Mouse (Mus musculus) heart, adult 8-10 months (tissue): ENCODE data around the gene Cecr2. TPM values are rescaled to one million over a fixed set of nuclear protein-coding genes. Genes with fewer than 3 reads are reported as not detected.
"Not testable (repeated sequence)": the region's sequence is repeated elsewhere in the genome, so short reads cannot be mapped to it uniquely, and the experiment has no call there.

Source experiments
- DNase-seq: peaks from one replicate; pipeline ENCODE4 v3.0.0; 2022; ENCODE audit warnings: low spot score
- total RNA-seq, 4 experiments: library from RNA; stranded (reverse); gene quantifications; 2 replicates each; pipeline ENCODE4 v1.2.4; 2022

Cecr2 gene
- 10 to 100 TPM in 3 of 4 experiments, 1 to 10 TPM in 1; 9.2 to 22.1 (median 14.6) TPM for total RNA-seq

DNA sequence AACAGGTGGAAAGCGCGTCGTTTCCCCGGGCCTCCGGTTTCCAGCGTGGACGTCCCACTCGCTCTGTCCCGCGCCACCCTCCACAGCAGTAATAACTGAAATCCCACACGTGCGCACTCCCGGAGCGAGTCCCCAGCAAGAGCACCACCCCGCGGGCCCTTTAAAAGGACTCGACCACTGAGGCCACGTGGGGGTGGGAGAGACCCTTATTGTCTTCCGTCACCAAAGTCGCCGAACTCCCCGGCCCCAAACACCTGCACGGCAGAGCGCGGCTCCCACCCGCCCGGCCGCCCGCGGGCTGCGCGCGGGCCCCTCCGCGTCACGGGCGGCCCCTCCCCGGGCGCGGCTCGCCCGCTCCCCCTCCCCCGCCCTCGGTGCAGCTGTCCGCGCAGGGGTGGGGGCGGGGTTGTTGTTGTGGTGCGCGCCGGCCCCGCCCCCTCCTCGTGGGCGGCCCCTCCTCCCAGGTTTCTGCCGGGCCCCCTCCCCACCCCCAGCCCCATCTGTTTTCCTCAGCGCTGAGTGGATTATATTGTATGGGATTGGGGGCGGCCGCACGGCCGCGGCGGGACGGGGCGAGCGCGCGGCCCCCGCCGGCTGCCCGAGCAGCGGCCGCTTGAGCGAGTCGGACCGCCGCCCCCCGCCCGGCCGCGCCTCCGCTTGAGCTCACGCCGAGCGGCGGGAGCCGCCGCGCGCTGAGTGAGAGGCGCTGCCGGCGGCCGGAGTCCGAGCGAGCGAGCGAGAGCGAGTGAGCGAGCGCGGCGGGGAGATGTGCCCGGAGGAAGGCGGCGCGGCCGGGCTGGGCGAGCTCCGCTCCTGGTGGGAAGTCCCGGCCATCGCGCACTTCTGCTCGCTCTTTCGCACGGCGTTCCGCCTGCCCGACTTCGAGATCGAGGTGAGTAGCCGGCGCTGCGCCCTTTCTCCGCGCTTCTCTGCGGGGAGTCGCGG lies at the start of gene Cecr2:
Gene Cecr2, plus strand, starts transcription at position 554 of the 945 bp plus-strand sequence.
- peak; percentile 26 for DNase-seq

DNA sequence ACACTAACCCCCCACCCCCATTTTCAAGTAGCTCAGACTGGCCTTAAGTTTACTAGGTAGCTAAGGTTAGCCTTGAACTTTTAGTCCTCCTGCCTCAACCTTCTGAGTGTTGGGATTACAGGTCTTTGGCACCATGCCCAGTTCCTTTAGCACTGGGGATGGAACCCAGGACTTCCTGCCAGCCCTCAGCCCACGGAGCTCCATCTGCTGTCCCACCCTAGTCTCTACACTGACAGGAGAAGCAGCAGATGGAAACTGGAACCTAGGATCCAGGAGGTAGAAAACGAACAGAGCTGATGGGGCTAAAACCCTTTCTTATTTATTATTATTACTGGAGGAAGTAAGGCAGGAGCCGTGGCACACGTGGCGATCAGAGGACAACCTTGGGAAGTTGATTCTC lies 48.6 kb upstream of the Cecr2 start:
- DNase-seq, result no peak

DNA sequence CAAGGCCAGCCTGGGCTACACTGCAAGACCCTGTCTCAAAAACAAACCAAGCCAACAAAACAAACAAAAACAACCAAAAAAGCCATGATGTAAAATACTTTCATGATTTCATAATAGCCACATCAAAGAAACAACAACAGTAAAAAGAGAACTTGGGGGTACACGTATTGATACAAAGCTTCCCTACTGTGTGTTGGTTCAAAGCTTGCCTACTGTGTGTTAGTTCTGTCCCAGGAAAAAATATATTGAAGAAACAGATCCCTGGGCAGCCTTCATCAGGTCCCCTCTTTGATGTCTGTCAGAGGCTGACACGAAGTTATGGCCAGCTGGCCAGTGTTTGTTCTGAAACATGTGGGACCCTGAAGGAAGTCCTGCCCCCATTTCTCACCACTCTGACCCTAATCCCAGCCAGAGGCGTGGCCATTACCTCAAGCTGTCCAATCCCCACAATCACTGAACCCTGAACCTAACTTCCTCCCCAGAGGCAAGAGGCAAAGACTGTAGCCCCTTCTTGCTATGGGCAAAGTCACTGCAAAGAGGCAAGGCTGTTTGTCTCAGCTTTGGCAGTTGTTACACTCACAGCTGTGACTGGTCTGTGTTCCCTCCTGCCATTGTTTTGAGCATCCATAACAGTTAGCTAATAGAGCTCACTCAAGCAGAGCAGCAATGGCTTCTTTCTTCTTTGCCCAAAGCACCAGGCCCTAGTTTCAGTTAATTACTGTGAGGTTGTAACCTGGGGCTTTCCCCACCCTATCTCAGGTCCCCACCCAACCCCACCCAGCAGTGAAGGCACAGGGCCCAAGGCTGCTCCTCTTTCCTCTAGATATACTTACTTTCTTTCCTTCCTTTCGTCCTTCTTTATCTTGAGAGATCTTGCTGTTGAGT lies 47.4 kb upstream of the Cecr2 start:
- no peak for DNase-seq

DNA sequence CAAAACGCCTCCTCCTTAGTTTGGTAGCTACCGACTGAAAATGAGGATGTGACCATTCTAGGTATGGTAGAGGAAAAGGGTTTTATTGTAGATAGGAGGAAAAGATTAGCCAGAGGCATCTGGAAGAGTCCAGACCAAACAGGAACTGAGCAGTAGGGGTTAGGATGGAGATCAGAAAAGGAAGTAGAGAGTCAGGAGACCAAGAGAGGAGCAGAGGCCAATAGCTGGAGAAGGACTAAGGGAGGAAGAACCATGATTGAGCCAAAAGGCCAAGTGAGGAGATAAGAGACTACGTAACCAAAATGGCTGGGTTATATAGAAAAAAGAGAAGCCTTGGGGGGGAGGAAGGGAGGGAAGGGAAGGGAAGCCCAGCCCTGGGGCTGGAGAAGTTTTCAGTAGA lies 46.0 kb upstream of the Cecr2 start:
- no peak for DNase-seq

DNA sequence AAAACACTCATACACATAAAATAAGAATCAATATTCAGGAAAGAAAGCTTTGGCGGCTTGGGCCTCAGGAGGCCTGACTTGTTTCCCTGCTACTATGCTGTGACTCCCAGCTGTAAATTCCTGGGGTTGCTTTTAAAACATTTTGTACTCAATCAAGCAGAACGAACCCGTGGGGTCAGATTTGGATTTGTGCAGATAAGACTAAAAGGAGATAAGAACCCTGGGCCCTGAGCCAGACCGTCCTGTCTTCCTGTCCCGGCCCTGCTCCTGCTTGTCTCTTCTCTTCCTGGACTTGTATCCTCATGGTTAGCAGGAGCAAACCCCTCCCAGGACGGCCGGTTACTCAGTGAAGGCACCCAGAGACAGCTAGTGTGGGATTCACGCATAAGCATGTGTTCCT lies 41.1 kb upstream of the Cecr2 start:
- no peak for DNase-seq

DNA sequence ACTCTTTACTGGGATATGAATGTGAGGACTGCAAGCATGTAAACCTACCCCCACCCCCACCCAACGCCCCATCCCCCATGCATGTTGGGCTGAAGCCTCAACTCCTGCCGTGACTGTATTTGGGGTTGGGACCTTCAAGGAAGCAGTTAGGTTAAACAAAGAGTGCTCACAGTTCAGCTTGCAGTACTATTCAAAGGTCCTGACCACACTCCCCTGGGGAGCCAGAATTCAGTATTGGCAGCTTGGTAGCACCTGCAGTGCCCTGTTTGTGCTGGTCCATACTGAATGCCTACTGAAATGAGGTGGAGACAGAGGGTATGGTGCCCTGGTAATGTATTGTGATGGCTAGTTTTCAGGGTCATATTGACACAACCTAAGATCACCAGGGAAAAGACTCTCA lies 39.1 kb upstream of the Cecr2 start:
- DNase-seq, result no peak

DNA sequence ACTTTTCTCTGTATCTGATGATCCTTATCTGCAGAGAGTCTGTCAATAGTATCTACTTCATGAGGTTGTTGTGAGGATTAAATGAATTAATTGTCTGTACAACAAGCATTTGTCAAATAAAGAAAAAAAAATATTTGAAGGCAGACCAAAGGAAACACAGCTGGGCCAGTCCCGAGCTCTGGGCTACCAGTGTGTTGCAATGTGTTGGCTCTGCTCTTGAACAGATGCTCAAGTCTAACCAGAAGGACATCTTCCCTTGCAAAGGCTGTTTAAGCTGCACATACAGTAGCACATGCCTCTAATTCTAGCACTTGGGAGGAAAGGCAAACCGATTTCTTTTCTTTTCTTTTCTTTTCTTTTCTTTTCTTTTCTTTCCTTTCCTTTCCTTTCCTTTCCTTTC lies 37.2 kb upstream of the Cecr2 start:
- peak; percentile 26 for DNase-seq

DNA sequence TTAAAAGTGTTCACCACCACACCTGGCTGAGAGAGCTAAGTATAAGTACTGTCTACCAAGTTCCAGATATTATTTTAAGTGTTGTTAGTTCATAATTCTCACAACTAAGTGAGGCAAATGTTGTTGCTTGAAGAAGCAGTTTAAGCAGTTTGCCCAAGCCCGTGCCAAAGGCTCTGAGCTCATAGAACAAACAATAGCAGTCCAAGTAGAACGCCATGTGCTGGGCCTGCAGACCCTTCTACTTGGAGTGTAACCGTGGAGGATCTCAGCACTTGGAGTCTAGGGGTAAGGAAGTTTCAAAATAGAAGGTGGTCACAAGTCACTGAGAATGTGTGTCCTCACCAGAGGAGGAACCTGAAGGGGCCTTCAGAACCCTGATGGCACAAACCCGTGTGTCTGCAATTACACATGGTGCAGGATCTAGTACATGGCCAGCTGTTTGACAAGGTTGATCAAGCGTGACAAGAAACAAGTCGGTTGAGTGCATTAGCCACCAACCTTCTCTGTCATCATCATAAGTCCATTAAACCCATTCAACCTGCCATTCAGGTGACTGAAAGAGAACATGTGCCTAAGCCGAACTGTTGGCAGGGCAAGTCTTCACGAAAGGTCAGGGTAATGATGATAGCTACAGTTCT lies 30.7 kb upstream of the Cecr2 start:
- DNase-seq, result no peak

DNA sequence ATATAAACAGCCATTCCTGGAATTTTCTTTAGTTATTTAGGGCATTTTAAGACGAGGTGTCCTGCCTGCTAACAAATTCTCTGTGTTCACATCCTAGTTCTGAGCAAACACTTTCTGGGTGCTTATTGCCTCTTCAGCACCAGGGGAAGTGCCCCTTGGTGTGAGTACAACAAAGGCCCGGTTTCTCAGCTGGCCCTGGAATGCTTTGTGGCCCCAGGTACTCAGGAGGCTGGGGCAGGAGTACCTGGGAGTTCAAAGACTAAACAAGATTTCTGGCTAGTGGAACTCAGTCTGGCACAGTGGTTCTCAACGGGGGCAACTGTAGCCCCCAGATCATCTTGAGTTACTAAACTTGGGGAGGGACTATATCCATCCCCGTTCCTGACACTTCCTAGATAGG lies 26.6 kb upstream of the Cecr2 start:
- no peak for DNase-seq

DNA sequence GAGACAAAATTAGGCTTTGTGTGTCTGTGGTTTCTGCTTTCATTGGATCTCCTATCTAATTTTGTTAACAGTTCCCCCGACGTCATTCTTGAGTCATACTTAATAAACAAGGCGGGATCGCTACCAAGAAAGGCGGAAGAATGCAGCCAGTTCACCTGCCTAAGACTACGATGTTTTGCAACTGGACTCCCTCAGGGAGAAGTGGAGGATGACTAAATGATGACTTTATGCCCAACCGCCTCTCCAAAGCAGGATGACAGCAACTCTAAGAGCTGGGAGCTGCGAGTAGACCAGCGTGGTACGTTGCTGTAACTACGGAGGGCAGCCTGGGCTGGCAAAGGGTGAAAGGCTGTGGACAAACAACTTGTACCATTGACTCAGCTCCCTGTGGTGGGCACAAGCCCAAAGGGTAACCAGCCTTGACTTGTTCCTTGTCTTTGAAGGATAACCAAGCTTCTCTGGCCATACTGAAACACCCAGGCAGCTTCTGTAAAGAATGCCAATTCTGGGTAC lies 24.2 kb upstream of the Cecr2 start:
- no peak for DNase-seq

DNA sequence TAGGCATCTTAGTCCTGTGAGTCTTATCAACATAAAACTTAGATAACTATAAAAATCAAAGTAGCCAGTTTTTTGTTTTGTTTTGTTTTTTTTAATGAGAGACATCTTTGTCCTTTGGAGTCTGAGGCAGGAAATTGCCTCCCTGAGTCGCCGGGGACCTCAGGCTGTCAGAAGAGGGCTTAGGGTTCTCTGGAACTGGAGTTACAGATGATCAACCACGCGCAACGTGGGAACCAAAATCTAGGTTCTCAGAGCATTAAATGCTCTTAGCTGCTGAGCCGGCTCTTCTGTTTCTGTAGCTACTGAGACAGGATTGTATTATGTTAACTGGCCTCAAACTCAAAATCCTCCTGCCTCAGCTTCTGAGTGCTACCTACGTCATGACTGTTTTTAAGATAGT lies 22.4 kb upstream of the Cecr2 start:
- DNase-seq, result no peak

DNA sequence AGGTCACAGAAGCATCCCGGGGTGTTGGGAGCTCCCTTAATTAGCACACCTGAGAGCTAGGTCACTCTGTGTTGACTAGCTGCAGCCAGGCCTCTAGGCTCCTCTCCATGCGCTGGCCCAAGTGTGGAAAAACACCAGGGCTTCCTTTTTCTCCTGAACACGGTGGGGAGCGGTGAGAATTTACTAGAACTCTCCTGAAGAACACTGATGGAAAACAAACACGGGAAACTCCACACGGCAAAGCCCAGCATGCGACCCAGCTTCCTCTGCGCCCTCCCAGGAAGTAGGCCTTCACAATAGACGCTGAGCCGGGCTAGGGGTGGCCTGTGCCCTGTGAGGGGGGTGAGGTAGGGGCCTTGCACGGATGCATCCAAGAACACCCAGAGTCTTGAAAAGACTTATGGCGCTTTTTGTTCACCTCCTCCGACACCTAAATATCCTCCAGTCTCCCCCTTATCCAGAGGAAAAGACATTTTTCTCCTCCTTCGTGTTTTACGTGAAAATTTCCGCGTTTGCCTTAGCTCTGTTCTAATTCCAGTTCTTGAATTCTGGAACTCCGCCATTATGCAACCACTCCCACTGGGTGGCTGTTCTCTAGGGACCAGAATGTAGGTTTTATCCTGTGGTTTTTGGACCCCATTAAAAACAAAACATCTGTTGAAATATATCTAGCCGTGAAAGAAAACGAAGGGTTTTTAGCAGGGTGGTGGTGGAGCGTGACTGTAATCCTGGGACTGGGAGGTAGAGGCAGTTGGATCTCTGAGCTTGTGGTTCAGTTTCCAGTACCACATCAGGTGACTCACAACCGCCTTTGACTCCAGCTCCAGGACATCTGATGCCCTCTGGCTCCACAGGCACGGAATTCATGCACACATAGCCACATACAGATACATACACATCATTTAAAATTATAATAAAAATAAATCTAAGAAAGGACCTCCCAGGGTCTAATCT lies 21.5 kb upstream of the Cecr2 start:
- peak; percentile 81 for DNase-seq

DNA sequence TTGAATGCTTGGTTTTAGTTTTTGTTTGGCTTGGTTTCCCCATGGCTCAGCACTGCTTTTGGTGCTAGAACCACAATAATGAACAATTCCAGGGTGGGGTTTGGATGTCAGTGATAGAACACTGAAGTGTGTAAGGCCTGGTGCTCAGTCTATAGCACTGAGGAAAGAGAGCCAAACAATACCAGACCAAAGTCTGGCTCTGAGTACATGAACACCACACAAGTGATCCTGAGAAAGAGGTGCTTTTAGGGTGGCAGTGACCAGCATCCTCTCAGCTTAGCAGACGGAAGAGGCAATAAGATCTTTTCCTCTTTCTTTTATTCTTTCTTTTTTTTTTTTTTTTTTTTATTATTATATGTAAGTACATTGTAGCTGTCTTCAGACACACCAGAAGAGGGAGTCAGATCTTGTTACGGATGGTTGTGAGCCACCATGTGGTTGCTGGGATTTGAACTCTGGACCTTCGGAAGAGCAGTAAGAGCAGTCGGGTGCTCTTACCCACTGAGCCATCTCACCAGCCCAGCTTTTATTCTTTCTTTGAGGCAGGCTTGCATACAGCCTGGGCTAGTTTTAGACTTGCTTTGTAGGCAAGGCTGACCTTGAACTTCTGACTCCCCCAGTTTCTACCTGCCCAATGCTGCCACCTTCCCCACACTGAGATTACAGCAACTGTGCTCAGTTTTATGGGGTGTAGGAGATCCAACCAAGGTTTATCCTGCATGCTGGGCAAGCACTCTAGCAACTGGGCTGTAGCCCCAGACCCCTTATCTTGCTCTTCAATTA lies 18.7 kb upstream of the Cecr2 start:
- not testable (repeated sequence) for DNase-seq

DNA sequence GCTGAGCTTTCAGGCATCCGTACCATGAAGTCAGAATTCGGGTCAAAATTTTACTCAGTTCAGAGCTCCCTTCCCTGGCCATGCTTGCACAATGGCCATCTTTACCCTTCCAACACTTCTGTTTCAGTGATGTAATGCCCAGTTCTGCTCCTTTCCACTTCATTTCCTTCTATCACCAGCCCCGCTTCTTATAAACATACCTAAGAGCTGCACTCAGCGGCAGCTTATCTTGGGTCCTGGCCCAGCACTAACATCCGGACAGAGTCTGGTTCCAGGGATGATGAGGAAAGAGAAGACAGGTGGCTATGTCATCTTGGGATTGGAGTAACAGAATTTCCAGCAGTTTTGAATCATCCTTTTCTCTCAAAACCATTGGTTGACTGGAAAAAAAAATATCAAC lies 18.0 kb upstream of the Cecr2 start:
- DNase-seq, result peak; percentile 51

DNA sequence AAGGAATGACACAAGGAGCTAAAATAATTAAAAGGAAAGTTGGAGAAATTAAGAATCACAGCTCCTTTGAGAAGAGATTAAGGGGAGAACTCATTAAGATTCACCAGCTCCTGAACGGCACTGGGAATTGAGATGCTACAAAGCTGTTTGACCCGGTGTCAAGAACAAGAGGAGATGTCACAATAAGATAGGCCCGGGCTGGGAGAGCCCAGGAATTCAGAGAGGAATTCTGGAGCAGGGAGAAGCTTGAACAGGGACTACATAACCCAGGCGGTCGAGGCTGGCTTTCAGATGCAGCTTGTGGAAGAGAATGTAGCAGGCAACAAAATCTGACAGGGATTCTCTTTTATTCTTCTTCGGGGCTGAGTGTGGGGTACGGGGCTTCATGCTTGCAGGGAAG lies 13.5 kb upstream of the Cecr2 start:
- no peak for DNase-seq

DNA sequence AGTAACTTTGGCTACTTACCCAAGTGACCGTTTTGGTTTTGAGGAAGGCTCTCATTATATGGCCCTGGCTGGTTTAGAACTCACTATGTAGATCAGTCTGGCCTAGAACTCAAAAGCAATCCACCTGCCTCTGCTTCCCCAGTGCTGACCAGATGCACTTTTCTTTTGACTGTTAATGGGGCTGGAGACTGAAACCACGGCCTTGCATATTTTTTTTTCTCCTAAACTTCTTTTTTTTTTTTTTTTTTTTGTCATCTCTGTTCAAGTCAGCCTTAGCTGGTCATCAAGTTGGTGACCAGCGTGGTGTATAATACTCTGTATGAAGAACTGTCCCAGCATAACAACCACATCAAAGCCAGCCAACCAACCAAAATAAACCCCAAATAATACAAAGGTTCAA lies 10.5 kb upstream of the Cecr2 start:
- no peak for DNase-seq

DNA sequence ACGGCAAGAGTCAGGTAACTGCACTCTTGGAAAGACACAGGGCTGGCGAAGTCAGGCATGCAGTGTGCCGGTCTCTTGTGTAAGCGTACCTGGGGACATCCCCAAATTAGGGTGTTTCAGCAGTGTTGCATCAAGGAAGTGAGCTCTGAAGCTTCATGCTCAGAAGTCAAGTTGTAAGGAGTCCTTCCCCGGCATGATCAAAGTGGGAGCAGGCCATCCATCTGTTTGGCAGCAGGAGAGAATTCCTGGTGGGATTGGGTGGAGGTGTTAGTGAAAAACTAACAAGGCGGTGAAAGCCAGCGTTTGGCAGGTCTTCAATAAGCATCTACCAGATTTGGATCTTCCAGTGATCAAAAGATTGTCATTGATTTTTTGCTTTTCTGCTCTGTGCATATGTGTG lies 7.3 kb upstream of the Cecr2 start:
- no peak for DNase-seq

DNA sequence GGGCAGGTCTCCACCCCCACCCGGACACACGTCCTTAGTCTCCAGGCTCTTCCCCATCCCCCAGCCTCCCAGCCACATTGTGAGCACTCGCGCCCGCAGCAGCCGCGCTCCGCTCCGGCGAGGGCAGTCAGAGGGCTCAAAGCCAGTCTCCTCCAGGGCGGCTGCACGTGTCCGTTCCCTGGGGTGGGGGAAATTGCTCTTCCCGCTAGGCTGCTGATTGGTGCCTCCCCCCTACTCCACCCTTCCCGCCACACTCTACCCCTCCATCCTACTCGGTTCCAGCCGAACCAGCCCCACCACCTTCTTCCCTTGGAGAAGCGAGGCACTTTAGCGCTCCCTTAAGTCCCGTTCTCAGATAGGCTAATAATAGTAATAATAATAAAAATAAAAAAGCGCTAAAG lies 754 bp upstream of the Cecr2 start:
- peak; percentile 77 for DNase-seq

DNA sequence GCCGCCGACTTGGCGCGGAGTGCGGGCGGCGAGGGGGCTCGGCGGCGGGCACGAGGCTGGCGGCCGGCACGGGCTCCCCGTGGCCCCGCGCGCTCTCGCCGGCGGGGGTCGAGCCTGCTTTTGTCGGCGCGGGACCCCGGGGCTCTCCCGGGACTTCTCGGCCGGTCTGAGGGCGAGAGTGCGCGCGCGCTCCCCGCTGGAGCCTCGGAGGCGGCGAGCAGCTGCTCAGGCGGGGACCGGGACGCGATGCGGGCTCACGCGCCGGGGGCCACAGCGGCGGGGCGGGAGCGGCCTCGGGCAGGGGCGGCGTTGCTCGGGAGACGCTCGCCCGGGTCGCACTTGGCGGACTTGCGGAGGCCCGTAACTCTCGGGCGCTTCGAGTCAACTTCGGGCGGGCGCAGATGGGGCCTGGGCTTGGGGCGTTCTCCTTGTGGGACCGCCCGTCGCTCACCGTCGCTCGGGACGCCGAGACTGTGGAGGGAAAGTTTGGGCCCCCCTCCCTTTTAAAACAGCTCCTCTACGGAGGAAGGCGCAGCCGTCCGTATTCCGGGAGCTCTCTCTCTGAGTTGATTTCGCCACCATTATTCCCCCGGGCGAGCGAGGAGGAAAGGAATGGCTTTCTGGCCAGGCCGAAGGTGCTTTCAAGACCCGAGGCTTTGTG lies 722 bp downstream of the Cecr2 start:
- peak; percentile 38 for DNase-seq
